Mouse (Mus musculus): ENCODE measurements at regions not wholly inside any gene's neighbourhood (a gene's known extent, or its start where the extent isn't known, plus 50 kb on each side); places are given as distances from the start of the nearest gene placed in this dataset.

GRCm38 (mm10) chr8:89150952-89151351, 107.0 kb upstream of the Sall1 start:
- TF ChIP-seq CTCF (IDR thresholded peaks at IDR 0.05; ENCODE audit: low read depth) = no peak
- TF ChIP-seq EP300 (IDR thresholded peaks at IDR 0.05; ENCODE audit: low read depth) = no peak

Data from heart, postnatal 0 days (tissue).